Mouse (Mus musculus): ENCODE data around the gene Mmab.

- TF ChIP-seq POLR2A (IDR thresholded peaks at IDR 0.05; ENCODE audit: control insufficient read depth, low read depth, low read length): no peak
- no peak for TF ChIP-seq CTCF (IDR thresholded peaks at IDR 0.05; ENCODE audit: control insufficient read depth, insufficient read depth, insufficient replicate concordance, low read depth, low read length)
These were observed 23.2 kb upstream of the Mmab start for GRCm38 (mm10) chr5:114467019-114467418.
